9 mouse cellular contexts compared by ENCODE assay signal in genomic region chr2:31769631-31770111, GRCm38 (mm10). TPM values are rescaled to one million over a fixed set of nuclear protein-coding genes. Genes with fewer than 3 reads are reported as not detected.
A peak's percentile ranks its signal among the peaks of the same experiment; 100 is the strongest.
DNase-seq lines count a peak whose midpoint lies in the region; ATAC-seq and TF ChIP-seq lines count a peak whose summit lies in the region.
"Had no signal": no experiment of that assay in that cellular context is flagged by ENCODE, and none has a peak within 500 bp of the region (broad histone marks: within the 10 kb centered on the region; RNA-seq: fewer than 3 reads in every experiment).

No protein-coding gene starts in this region.

- no peak overlapping the region for H3K9ac ChIP-seq in lung, embryonic 15.5 days
- no peak overlapping the region for H3K9ac ChIP-seq in stomach, embryonic 14.5 days (replicated peaks; ENCODE audit: low read depth, low read length)

- intact Hi-C loops in left cerebral cortex, postnatal 4 days (cut with DNase I) = no loop called here

- H3K36me3 ChIP-seq in spleen, adult 2 months (ENCODE audit: control insufficient read depth, insufficient read depth, low read length) = no peaks in the 10 kb centered on the region
- peaks cover 5% of the 10 kb centered on the region; the same call in 1 of the 2 replicates for H3K36me3 ChIP-seq in lung, embryonic 15.5 days
- H3K36me3 ChIP-seq in stomach, embryonic 14.5 days (ENCODE audit: control insufficient read depth, insufficient read depth, low read length) = no peaks in the 10 kb centered on the region

- H3K4me1 ChIP-seq in spleen, adult 2 months (ENCODE audit: control insufficient read depth, insufficient read depth, insufficient read length) = peaks cover 15% of the 10 kb centered on the region
- peaks cover 81% of the 10 kb centered on the region for H3K4me1 ChIP-seq in lung, embryonic 15.5 days
- H3K4me1 ChIP-seq in stomach, embryonic 14.5 days (ENCODE audit: control insufficient read depth, insufficient read depth, low read length) = peaks cover 64% of the 10 kb centered on the region

- H3K4me2 ChIP-seq in lung, embryonic 15.5 days = peak overlapping the region; percentile 33
- peak overlapping the region; percentile 19; the same call in 1 of the 2 replicates for H3K4me2 ChIP-seq in stomach, embryonic 14.5 days (replicated peaks; ENCODE audit: low read depth, low read length)

- no peak for TF ChIP-seq POLR2A in spleen, adult 2 months (IDR thresholded peaks at IDR 0.05; ENCODE audit: low read depth, low read length)

- WGBS in spleen, adult 2 months = 17% methylated on average over 6 of the region's 6 CpGs
- WGBS in lung, embryonic 15.5 days = 6% methylated on average over 6 of the region's 6 CpGs
- 21% methylated on average over 6 of the region's 6 CpGs for WGBS in stomach, embryonic 14.5 days

- peak overlapping the region; percentile 65 for H3K27ac ChIP-seq in spleen, adult 2 months (ENCODE audit: insufficient read depth, low read length)
- H3K27ac ChIP-seq in lung, embryonic 15.5 days = peak overlapping the region; percentile 83
- peak overlapping the region; percentile 76 for H3K27ac ChIP-seq in stomach, embryonic 14.5 days (ENCODE audit: low read length)

- TF ChIP-seq CTCF in spleen, adult 2 months (IDR thresholded peaks at IDR 0.05; ENCODE audit: extremely low read depth, insufficient read depth, insufficient read length, insufficient replicate concordance) = no peak

- no peaks in the 10 kb centered on the region for H3K27me3 ChIP-seq in spleen, adult 2 months (ENCODE audit: control insufficient read depth, insufficient read depth, low read length)
- no peaks in the 10 kb centered on the region for H3K27me3 ChIP-seq in lung, embryonic 15.5 days
- H3K27me3 ChIP-seq in stomach, embryonic 14.5 days (ENCODE audit: control insufficient read depth, insufficient read depth, low read length) = no peaks in the 10 kb centered on the region

- no peaks in the 10 kb centered on the region for H3K9me3 ChIP-seq in lung, embryonic 15.5 days
- no peaks in the 10 kb centered on the region for H3K9me3 ChIP-seq in stomach, embryonic 14.5 days (ENCODE audit: control insufficient read depth, low read depth, low read length)

- no peak overlapping the region for H3K4me3 ChIP-seq in spleen, adult 2 months (ENCODE audit: extremely low read depth, insufficient read depth, insufficient read length)
- no peak overlapping the region for H3K4me3 ChIP-seq in lung, embryonic 15.5 days
- no peak overlapping the region for H3K4me3 ChIP-seq in stomach, embryonic 14.5 days (ENCODE audit: low read depth, low read length)

- peak; percentile 52 for ATAC-seq in granulocyte monocyte progenitor cell, adult 5-6 weeks (replicated peaks; ENCODE audit: poor library complexity, severe bottlenecking)
- ATAC-seq in lung, embryonic 15.5 days (ENCODE audit: borderline replicate concordance, extremely low read depth, low FRiP score, low TSS enrichment) = no peak
- no peak for ATAC-seq in stomach, embryonic 14.5 days (ENCODE audit: insufficient number of reproducible peaks, insufficient read depth, low FRiP score, low read depth)

- peak in 1 of 2 experiments; percentile 15 for DNase-seq in spleen, adult 2 months (ENCODE audit: low read depth in 1 of 2, low spot score in 2 of 2)
- DNase-seq in spleen, postnatal 10 days (ENCODE audit: low spot score in 2 of 2) = no peak
- DNase-seq in kidney, adult 11 months = peak; percentile 80
- DNase-seq in left cerebral cortex, postnatal 4 days = no peak
- no peak for DNase-seq in layer of hippocampus, postnatal 25 days (ENCODE audit: extremely low spot score in 1 of 2, low spot score in 1 of 2)

RNA-seq across cellular contexts. Expression of gene Qrfp, which starts 40.7 kb away (rescaled TPM):
- polyA plus RNA-seq in spleen, adult 2 months (2012; rRNA removed) = 0.93 and 1.1 TPM in 2 replicates
- total RNA-seq in granulocyte monocyte progenitor cell, adult 5-6 weeks (2014; fragmentation: Nextera tagmentation) = not detected in 2 replicates
- not detected in 2 replicates for total RNA-seq in granulocyte monocyte progenitor cell, adult 5-6 weeks (2017)
- polyA plus RNA-seq in lung, embryonic 15.5 days (2015; fragmentation: Nextera tagmentation; extraction: Ambion mirVana) = 0.05 and 0.14 TPM in 2 replicates
- 0.11 and 0.25 TPM in 2 replicates for polyA plus RNA-seq in stomach, embryonic 14.5 days (2014; fragmentation: Nextera tagmentation; extraction: Ambion mirVana)
- not detected for total RNA-seq in left cerebral cortex, postnatal 4 days (2021)
- total RNA-seq in layer of hippocampus, postnatal 25 days (2021) = not detected
- total RNA-seq: left cerebral cortex, postnatal 10 days had no signal
